Mouse (Mus musculus) cerebellum, adult 2 months (tissue): Measurements from ENCODE around the gene Ggta1.

Source experiments
- CTCF ChIP-seq: fragments of 200-500 bp; IDR thresholded peaks from 2 replicates; pipeline ENCODE4 v1.5.1; 2011; ENCODE audit warnings: low read depth, mild to moderate bottlenecking, control low read depth, low read length, moderate library complexity, borderline replicate concordance; ENCODE audit not compliant: insufficient read depth
- POLR2A ChIP-seq: fragments of 200-500 bp; IDR thresholded peaks from 2 replicates; pipeline ENCODE4 v1.6.1; 2011; ENCODE audit warnings: low read length, control low read depth, borderline replicate concordance; ENCODE audit not compliant: insufficient read depth

DNA sequence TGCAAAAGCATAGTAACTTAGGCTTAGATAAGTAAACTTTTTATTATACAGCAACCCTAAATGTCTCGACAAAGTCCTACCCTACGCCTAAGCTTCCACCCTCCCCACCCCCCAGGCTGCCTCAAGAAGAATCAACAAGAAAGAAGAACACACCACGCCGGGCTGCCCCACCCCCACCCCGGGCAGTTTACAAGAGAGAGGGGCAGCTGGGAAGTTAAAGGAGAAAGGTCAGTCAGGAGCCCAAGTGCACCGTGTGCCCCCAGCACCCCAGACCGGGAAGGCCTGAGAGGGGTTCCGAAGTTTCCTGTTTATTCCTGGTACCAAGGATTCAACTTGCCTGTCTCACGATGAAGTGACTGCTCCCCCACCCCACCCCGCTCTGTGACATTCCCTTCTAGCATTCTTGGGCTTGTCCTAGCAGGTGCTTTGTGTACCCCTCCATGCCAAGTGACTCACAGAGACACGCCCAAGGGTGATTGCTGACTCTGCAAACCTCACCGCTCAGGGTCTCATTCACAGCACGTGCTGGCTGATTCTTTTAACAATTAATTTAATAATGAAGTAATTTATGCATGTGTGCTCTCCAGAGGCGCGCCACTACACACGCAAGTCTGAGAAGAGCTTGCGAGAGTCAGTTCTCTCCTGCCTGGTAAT, 27.6 kb upstream of the Ggta1 start:
- TF ChIP-seq POLR2A: no peak
- TF ChIP-seq CTCF: no peak
